Mouse (Mus musculus): ENCODE results near the gene Gmfg. TPM values are rescaled to one million over a fixed set of nuclear protein-coding genes. Genes with fewer than 3 reads are reported as not detected.

Gmfg gene
- polyA plus RNA-seq, 1 experiment from 2014 or later, result 2.2 TPM

DNA sequence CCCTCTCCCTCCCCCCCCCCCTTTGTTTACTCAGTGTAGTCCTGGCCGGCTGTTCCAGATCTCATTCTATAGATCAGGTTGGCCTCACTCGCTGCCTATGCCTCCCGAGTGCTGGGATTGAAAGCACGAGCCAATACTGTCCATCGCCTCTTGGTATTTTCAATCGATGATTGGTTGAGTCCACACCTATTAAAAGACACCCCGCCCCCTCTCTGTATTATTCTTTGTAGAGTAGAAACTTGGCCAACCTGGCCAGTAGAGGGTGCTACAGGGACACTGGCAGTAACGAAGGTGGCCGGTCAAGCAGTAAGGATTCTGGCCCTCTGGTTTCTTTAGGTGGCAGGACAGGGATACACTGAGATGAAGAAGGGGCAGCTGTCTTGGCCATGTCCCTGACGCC is 53.2 kb downstream of the Gmfg start:
- Histone ChIP-seq H3K27me3 (replicated peaks; ENCODE audit: control insufficient read depth, insufficient read depth, low read length) (0 out of 2 replicates have a peak, but pooled peaks cover 2% of the 10 kb centered on the region), H3K9me3 (ENCODE audit: control insufficient read depth, low read length) (no peaks in the 10 kb centered on the region), H3K9ac (replicated peaks; ENCODE audit: low read depth, low read length) (no peak overlapping the region), H3K36me3 (ENCODE audit: control insufficient read depth, insufficient read depth) (no peaks in the 10 kb centered on the region), H3K4me1 (replicated peaks; ENCODE audit: control insufficient read depth, insufficient read depth, low read length) (peaks cover 5% of the 10 kb centered on the region), H3K27ac (ENCODE audit: low read length) (no peak overlapping the region), H3K4me2 (ENCODE audit: low read length) (peak overlapping the region; percentile 3; the same call in 1 of the 2 replicates), H3K4me3 (replicated peaks; ENCODE audit: low read length) (no peak overlapping the region)
- no peak for ATAC-seq
- 3% methylated on average over 10 of the region's 10 CpGs for WGBS

DNA sequence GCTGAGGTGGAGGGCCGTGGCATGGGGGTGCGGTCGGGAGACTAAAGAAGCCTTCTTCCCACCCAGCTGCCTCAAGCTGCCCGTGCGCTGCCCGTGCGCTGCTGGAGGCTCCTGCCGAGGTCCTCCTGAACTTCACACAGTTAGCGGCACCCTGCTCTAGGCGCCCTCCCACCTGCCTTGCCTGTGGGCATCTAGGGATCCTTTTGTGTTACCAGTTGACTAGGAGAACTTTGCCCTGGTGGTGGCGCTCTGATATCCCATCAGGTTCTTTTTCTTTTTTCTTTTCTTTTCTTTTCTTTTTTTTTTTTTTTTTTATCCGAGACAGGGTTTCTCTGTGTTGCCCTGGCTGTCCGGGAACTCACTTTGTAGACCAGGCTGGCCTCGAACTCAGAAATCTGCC is 53.7 kb downstream of the Gmfg start:
- Histone ChIP-seq H3K36me3 (ENCODE audit: control insufficient read depth, insufficient read depth) (no peaks in the 10 kb centered on the region), H3K9ac (replicated peaks; ENCODE audit: low read depth, low read length) (no peak overlapping the region), H3K4me1 (replicated peaks; ENCODE audit: control insufficient read depth, insufficient read depth, low read length) (peaks cover 5% of the 10 kb centered on the region), H3K4me2 (ENCODE audit: low read length) (no peak overlapping the region), H3K27ac (ENCODE audit: low read length) (no peak overlapping the region), H3K9me3 (ENCODE audit: control insufficient read depth, low read length) (no peaks in the 10 kb centered on the region), H3K4me3 (replicated peaks; ENCODE audit: low read length) (no peak overlapping the region), H3K27me3 (replicated peaks; ENCODE audit: control insufficient read depth, insufficient read depth, low read length) (0 out of 2 replicates have a peak, but pooled peaks cover 2% of the 10 kb centered on the region)
- no peak for ATAC-seq
- 31% methylated on average over 14 of the region's 14 CpGs for WGBS

DNA sequence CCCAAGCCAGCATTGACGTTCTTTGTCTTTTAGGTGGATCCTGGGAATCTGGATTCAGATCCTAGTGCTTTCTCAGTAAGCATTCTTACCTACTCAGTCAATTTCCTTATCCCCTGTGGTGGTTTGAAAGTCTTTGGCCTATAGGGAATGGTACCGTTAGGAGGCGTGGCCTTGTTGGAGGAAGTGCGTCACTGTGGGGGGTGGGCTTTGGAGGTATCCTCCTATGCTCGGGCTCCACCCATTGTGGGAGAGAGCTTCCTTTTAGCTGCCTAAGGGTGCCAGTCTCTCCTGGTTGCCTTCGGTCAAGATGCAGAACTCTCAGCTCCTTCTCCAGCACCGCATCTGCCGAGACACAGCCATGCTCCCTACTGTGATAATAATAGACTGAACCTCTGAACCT is 55.1 kb downstream of the Gmfg start:
- 83% methylated on average over 8 of the region's 8 CpGs for whole genome bisulfite sequencing
- no peaks in the 10 kb centered on the region for H3K9me3 ChIP-seq (ENCODE audit: control insufficient read depth, low read length)
- no peak overlapping the region for H3K27ac ChIP-seq (ENCODE audit: low read length)
- H3K4me2 ChIP-seq (ENCODE audit: low read length), result no peak overlapping the region
- H3K4me3 ChIP-seq (replicated peaks; ENCODE audit: low read length), result no peak overlapping the region
- ATAC-seq, result no peak
- H3K4me1 ChIP-seq (replicated peaks; ENCODE audit: control insufficient read depth, insufficient read depth, low read length), result peaks cover 5% of the 10 kb centered on the region
- H3K27me3 ChIP-seq (replicated peaks; ENCODE audit: control insufficient read depth, insufficient read depth, low read length), result 0 out of 2 replicates have a peak, but pooled peaks cover under 1% of the 10 kb centered on the region
- no peak overlapping the region for H3K9ac ChIP-seq (replicated peaks; ENCODE audit: low read depth, low read length)
- no peaks in the 10 kb centered on the region for H3K36me3 ChIP-seq (ENCODE audit: control insufficient read depth, insufficient read depth)

DNA sequence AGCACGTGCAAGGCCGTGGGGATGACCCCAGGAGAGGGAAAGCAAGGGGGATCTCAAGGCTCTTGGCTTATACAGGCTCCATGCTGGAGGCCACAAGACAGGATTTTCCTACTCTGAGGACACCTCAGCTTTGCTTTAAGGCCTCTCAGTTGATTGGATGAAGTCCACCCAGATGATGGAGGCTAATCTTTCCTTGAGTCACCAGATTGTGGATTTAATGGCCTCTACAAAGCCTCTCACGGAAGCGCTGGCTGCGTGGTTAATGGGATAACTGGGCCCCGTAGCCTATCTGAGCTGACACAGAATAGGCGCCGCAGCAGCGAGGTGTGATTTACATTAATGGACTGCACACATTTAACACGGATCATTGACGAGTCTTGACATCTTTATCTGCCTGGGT is 58.2 kb downstream of the Gmfg start:
- H3K27me3 ChIP-seq (replicated peaks; ENCODE audit: control insufficient read depth, insufficient read depth, low read length), result no peaks in the 10 kb centered on the region
- H3K9ac ChIP-seq (replicated peaks; ENCODE audit: low read depth, low read length), result no peak overlapping the region
- H3K4me1 ChIP-seq (replicated peaks; ENCODE audit: control insufficient read depth, insufficient read depth, low read length), result no peaks in the 10 kb centered on the region
- no peak for ATAC-seq
- no peak overlapping the region for H3K4me2 ChIP-seq (ENCODE audit: low read length)
- H3K4me3 ChIP-seq (replicated peaks; ENCODE audit: low read length), result no peak overlapping the region
- H3K27ac ChIP-seq (ENCODE audit: low read length), result no peak overlapping the region
- no peaks in the 10 kb centered on the region for H3K9me3 ChIP-seq (ENCODE audit: control insufficient read depth, low read length)
- WGBS, result 63% methylated on average over 11 of the region's 11 CpGs
- H3K36me3 ChIP-seq (ENCODE audit: control insufficient read depth, insufficient read depth), result no peaks in the 10 kb centered on the region

Other genes with a start within 250 kb of the Gmfg start
- gene Eid2, start 169.6 kb upstream of the Gmfg start, polyA plus RNA-seq (2015; fragmentation: Nextera tagmentation; extraction: Ambion mirVana), result 3.8 and 4.1 TPM in 2 replicates
- 41.8 and 45.1 TPM in 2 replicates for gene Eid2b, start 159.7 kb upstream of the Gmfg start, polyA plus RNA-seq (2015; fragmentation: Nextera tagmentation; extraction: Ambion mirVana)
- 0.16 TPM in 1 of 2 replicates, not detected in the other for gene Selenov, start 146.3 kb upstream of the Gmfg start, polyA plus RNA-seq (2015; fragmentation: Nextera tagmentation; extraction: Ambion mirVana)
- 9.9 and 10.5 TPM in 2 replicates for gene Dll3, start 135.2 kb upstream of the Gmfg start, polyA plus RNA-seq (2015; fragmentation: Nextera tagmentation; extraction: Ambion mirVana)
- gene Timm50, start 125.4 kb upstream of the Gmfg start, polyA plus RNA-seq (2015; fragmentation: Nextera tagmentation; extraction: Ambion mirVana), result 144 and 146 TPM in 2 replicates
- gene Supt5, start 98.7 kb upstream of the Gmfg start, polyA plus RNA-seq (2015; fragmentation: Nextera tagmentation; extraction: Ambion mirVana), result 114 and 118 TPM in 2 replicates
- gene Rps16, start 86.8 kb upstream of the Gmfg start, polyA plus RNA-seq (2015; fragmentation: Nextera tagmentation; extraction: Ambion mirVana), result 464 and 494 TPM in 2 replicates
- gene Plekhg2, start 64.8 kb upstream of the Gmfg start, polyA plus RNA-seq (2015; fragmentation: Nextera tagmentation; extraction: Ambion mirVana), result 40.7 and 50.8 TPM in 2 replicates
- 6.5 and 6.7 TPM in 2 replicates for gene Zfp36, start 57.2 kb upstream of the Gmfg start, polyA plus RNA-seq (2015; fragmentation: Nextera tagmentation; extraction: Ambion mirVana)
- 39.9 and 40.2 TPM in 2 replicates for gene Med29, start 44.7 kb upstream of the Gmfg start, polyA plus RNA-seq (2015; fragmentation: Nextera tagmentation; extraction: Ambion mirVana)
- gene Paf1, start 44.5 kb upstream of the Gmfg start, polyA plus RNA-seq (2015; fragmentation: Nextera tagmentation; extraction: Ambion mirVana), result 107 and 111 TPM in 2 replicates
- 9.1 and 10.6 TPM in 2 replicates for gene Lrfn1, start 14.5 kb downstream of the Gmfg start, polyA plus RNA-seq (2015; fragmentation: Nextera tagmentation; extraction: Ambion mirVana)
- gene Ifnl2, start 73.0 kb downstream of the Gmfg start, polyA plus RNA-seq (2015; fragmentation: Nextera tagmentation; extraction: Ambion mirVana), result not detected in 2 replicates
- not detected in 2 replicates for gene Ifnl3, start 85.4 kb downstream of the Gmfg start, polyA plus RNA-seq (2015; fragmentation: Nextera tagmentation; extraction: Ambion mirVana)
- gene Sycn, start 103.4 kb downstream of the Gmfg start, polyA plus RNA-seq (2015; fragmentation: Nextera tagmentation; extraction: Ambion mirVana), result not detected in 2 replicates
- not detected in 2 replicates for gene Nccrp1, start 109.8 kb downstream of the Gmfg start, polyA plus RNA-seq (2015; fragmentation: Nextera tagmentation; extraction: Ambion mirVana)
- 25.3 and 26.3 TPM in 2 replicates for gene Samd4b, start 160.7 kb downstream of the Gmfg start, polyA plus RNA-seq (2015; fragmentation: Nextera tagmentation; extraction: Ambion mirVana)
- gene Pak4, start 160.7 kb downstream of the Gmfg start, polyA plus RNA-seq (2015; fragmentation: Nextera tagmentation; extraction: Ambion mirVana), result 25.5 and 26.7 TPM in 2 replicates
- not detected in 2 replicates for gene Acp7, start 193.9 kb downstream of the Gmfg start, polyA plus RNA-seq (2015; fragmentation: Nextera tagmentation; extraction: Ambion mirVana)

All from forebrain, embryonic 16.5 days (tissue).